Mouse (Mus musculus) heart, embryonic 15.5 days (tissue): ENCODE measurements around the gene Tcf12. TPM values are rescaled to one million over a fixed set of nuclear protein-coding genes. Genes with fewer than 3 reads are reported as not detected.

ENCODE experiments used
- ATAC-seq: fragments of 200-750 bp; cut with Nextera tagmentation; replicated peaks from 2 replicates; pipeline ENCODE4 v1.8.0; 2017; ENCODE audit warnings: low read depth, moderate TSS enrichment; ENCODE audit not compliant: insufficient number of reproducible peaks, insufficient read depth, low FRiP score
- H3K27ac ChIP-seq: fragments of 300-500 bp; sonication (generic); 2 replicates; pipeline ENCODE4 v1.5.1; 2015; ENCODE audit warnings: mild to moderate bottlenecking, inconsistent platforms
- H3K27me3 ChIP-seq: fragments of 300-500 bp; sonication (generic); 2 replicates; pipeline ENCODE4 v1.6.1; 2015; ENCODE audit warnings: inconsistent platforms
- H3K36me3 ChIP-seq: fragments of 300-500 bp; sonication (generic); 2 replicates; pipeline ENCODE4 v1.6.1; 2015; ENCODE audit warnings: mild to moderate bottlenecking, inconsistent platforms
- H3K4me1 ChIP-seq: fragments of 300-500 bp; sonication (generic); replicated peaks from 2 replicates; pipeline ENCODE4 v1.6.1; 2015; ENCODE audit warnings: inconsistent platforms
- H3K4me2 ChIP-seq: fragments of 300-500 bp; sonication (generic); 2 replicates; pipeline ENCODE4 v1.6.1; 2015; ENCODE audit warnings: inconsistent platforms, mild to moderate bottlenecking, moderate library complexity
- H3K4me3 ChIP-seq: fragments of 300-500 bp; sonication (generic); 2 replicates; pipeline ENCODE4 v1.5.1; 2015; ENCODE audit warnings: mild to moderate bottlenecking, inconsistent platforms
- H3K9ac ChIP-seq: fragments of 300-500 bp; sonication (generic); 2 replicates; pipeline ENCODE4 v1.6.1; 2015; ENCODE audit warnings: mild to moderate bottlenecking, inconsistent platforms
- H3K9me3 ChIP-seq: fragments of 300-500 bp; sonication (generic); replicated peaks from 2 replicates; pipeline ENCODE4 v1.6.1; 2016; ENCODE audit warnings: inconsistent platforms
- WGBS: fragments of 180-500 bp; shearing (Covaris S2); methylation state at CpG from one replicate; pipeline ENCODE4 v1.1.7; 2015; ENCODE audit warnings: mixed read lengths; 5-methylcytosine and 5-hydroxymethylcytosine counted together
- polyA plus RNA-seq: library from polyadenylated mRNA; unstranded; fragments of >200 nt; fragmentation: Nextera tagmentation; extraction: Ambion mirVana; gene quantifications from 2 replicates; pipeline ENCODE4 v1.2.1, GENCODE M21; 2015

Tcf12 gene
- polyA plus RNA-seq, 1 experiment from 2014 or later: 29.4 TPM

GRCm38 (mm10) chr9:72084131-72084530 is 27.5 kb downstream of the Tcf12 start:
- H3K4me2 ChIP-seq: no peak overlapping the region
- ATAC-seq: no peak
- no peak overlapping the region for H3K27ac ChIP-seq

GRCm38 (mm10) chr9:72076158-72076557 is 35.5 kb downstream of the Tcf12 start:
- no peak overlapping the region for H3K4me3 ChIP-seq
- no peak for ATAC-seq
- no peak overlapping the region for H3K27ac ChIP-seq
- H3K9ac ChIP-seq: no peak overlapping the region
- no peak overlapping the region for H3K4me2 ChIP-seq
- H3K9me3 ChIP-seq: no peaks in the 10 kb centered on the region
- H3K36me3 ChIP-seq: no peaks in the 10 kb centered on the region
- H3K4me1 ChIP-seq: peaks cover 10% of the 10 kb centered on the region
- H3K27me3 ChIP-seq: no peaks in the 10 kb centered on the region

More at GRCm38 (mm10) chr9:72084131-72084530, 27.5 kb downstream of the Tcf12 start:
- Histone ChIP-seq H3K4me3 (no peak overlapping the region), H3K4me1 (peaks cover 14% of the 10 kb centered on the region), H3K9ac (no peak overlapping the region), H3K36me3 (no peaks in the 10 kb centered on the region), H3K9me3 (no peaks in the 10 kb centered on the region), H3K27me3 (no peaks in the 10 kb centered on the region)

DNA sequence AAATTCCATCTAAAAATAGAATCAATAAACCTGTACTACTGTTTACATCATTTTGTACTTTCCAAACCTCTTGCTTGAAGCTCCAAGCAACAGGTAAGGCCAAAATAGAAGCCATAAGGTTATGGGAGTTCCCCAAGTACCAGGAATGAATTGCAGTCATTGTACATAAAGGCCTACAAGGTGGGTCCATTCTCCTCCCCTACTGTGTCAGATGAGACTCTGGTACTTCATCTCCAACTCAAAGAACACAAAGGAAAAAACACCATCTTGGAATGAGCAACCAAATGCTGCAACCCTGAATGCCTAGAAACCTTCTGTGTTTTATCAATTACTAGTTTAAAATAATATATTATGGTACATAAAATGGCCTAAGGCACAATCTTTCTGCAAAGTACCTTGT is 45.5 kb downstream of the Tcf12 start:
- Histone ChIP-seq H3K4me3 (no peak overlapping the region), H3K27me3 (no peaks in the 10 kb centered on the region), H3K4me1 (0 out of 2 replicates have a peak, but pooled peaks cover 3% of the 10 kb centered on the region), H3K36me3 (no peaks in the 10 kb centered on the region), H3K9ac (no peak overlapping the region), H3K27ac (no peak overlapping the region), H3K9me3 (no peaks in the 10 kb centered on the region), H3K4me2 (no peak overlapping the region)
- ATAC-seq: no peak

- WGBS: 87% methylated on average over 3 of the region's 3 CpGs
These were observed 58.5 kb downstream of the Tcf12 start for GRCm38 (mm10) chr9:72053144-72053543.

DNA sequence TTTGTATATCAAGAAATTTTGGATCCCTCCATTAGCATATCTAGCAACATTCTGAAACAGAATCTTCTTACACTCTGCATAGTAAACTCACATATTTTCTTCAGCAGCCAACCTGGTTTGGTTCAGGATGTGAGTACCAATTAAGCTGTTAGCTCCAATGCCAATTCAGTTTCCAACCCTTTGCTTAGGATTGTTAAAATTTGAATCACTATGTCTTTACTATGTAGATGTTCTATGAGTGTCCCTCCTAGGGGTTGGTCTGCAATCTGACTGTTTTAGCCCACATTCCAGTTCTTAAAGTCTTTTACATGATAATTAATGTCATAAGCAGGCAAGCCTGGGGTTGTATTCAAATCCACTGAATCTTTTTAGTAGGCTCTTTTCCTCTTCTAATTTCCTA is 71.5 kb downstream of the Tcf12 start:
- Histone ChIP-seq H3K4me3 (no peak overlapping the region), H3K9ac (no peak overlapping the region), H3K27ac (no peak overlapping the region), H3K4me1 (peaks cover 5% of the 10 kb centered on the region), H3K4me2 (no peak overlapping the region), H3K36me3 (no peaks in the 10 kb centered on the region), H3K9me3 (no peaks in the 10 kb centered on the region), H3K27me3 (no peaks in the 10 kb centered on the region)
- no peak for ATAC-seq

More at GRCm38 (mm10) chr9:72053144-72053543, 58.5 kb downstream of the Tcf12 start:
- ATAC-seq: no peak
- Histone ChIP-seq H3K4me3 (no peak overlapping the region), H3K36me3 (no peaks in the 10 kb centered on the region), H3K27me3 (no peaks in the 10 kb centered on the region), H3K4me1 (no peaks in the 10 kb centered on the region; the same call in 1 of the 2 replicates), H3K9ac (no peak overlapping the region), H3K27ac (no peak overlapping the region), H3K9me3 (no peaks in the 10 kb centered on the region), H3K4me2 (no peak overlapping the region)

GRCm38 (mm10) chr9:72039369-72039768 is 72.3 kb downstream of the Tcf12 start:
- no peaks in the 10 kb centered on the region for H3K36me3 ChIP-seq
- WGBS: 81% methylated on average over 2 of the region's 2 CpGs
- no peaks in the 10 kb centered on the region for H3K27me3 ChIP-seq
- H3K4me3 ChIP-seq: no peak overlapping the region
- no peak overlapping the region for H3K27ac ChIP-seq
- no peak overlapping the region for H3K4me2 ChIP-seq
- ATAC-seq: no peak
- H3K9me3 ChIP-seq: no peaks in the 10 kb centered on the region
- H3K4me1 ChIP-seq: peaks cover 5% of the 10 kb centered on the region
- H3K9ac ChIP-seq: no peak overlapping the region

GRCm38 (mm10) chr9:72037059-72037516 is 74.6 kb downstream of the Tcf12 start:
- WGBS: 78% methylated on average over 2 of the region's 2 CpGs
- H3K9ac ChIP-seq: no peak overlapping the region
- no peak overlapping the region for H3K27ac ChIP-seq
- peaks cover 9% of the 10 kb centered on the region for H3K4me1 ChIP-seq
- ATAC-seq: no peak
- no peaks in the 10 kb centered on the region for H3K9me3 ChIP-seq
- H3K4me2 ChIP-seq: no peak overlapping the region
- no peaks in the 10 kb centered on the region for H3K36me3 ChIP-seq
- no peaks in the 10 kb centered on the region for H3K27me3 ChIP-seq
- no peak overlapping the region for H3K4me3 ChIP-seq

DNA sequence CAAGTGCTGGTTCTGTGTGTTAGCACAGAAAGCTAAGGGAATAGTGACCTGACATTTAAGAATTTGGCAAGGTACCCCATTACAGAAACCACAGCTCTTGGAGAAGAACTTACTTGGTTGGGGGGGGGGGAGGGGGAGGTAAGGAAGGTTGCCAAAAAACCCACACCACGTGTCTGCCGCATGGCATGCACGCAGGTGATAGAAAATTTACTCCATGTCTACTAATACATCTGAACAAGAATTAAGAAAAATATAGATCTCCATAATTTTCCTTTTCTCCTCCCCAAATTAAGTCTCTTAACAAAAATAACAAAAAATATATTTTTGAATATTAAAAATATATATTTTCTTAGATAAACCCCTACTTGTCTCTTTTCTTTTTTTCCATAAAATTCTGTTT is 75.4 kb downstream of the Tcf12 start:
- H3K4me1 ChIP-seq: peaks cover 9% of the 10 kb centered on the region
- H3K9me3 ChIP-seq: no peaks in the 10 kb centered on the region
- H3K27me3 ChIP-seq: no peaks in the 10 kb centered on the region
- H3K9ac ChIP-seq: no peak overlapping the region
- H3K27ac ChIP-seq: no peak overlapping the region
- no peak overlapping the region for H3K4me2 ChIP-seq
- H3K36me3 ChIP-seq: no peaks in the 10 kb centered on the region
- H3K4me3 ChIP-seq: no peak overlapping the region
- no peak for ATAC-seq
- 77% methylated on average over 3 of the region's 3 CpGs for WGBS

GRCm38 (mm10) chr9:72033271-72033670 is 78.4 kb downstream of the Tcf12 start:
- no peak overlapping the region for H3K4me3 ChIP-seq
- no peaks in the 10 kb centered on the region for H3K9me3 ChIP-seq
- WGBS: 77% methylated on average over 2 of the region's 2 CpGs
- peaks cover 12% of the 10 kb centered on the region for H3K4me1 ChIP-seq
- H3K27ac ChIP-seq: no peak overlapping the region
- no peak overlapping the region for H3K9ac ChIP-seq
- no peaks in the 10 kb centered on the region for H3K36me3 ChIP-seq
- no peaks in the 10 kb centered on the region for H3K27me3 ChIP-seq
- ATAC-seq: no peak
- H3K4me2 ChIP-seq: no peak overlapping the region

GRCm38 (mm10) chr9:72030274-72030673 is 81.4 kb downstream of the Tcf12 start:
- Histone ChIP-seq H3K9me3 (no peaks in the 10 kb centered on the region), H3K27ac (peak overlapping the region; percentile 61)

GRCm38 (mm10) chr9:72029601-72030000 is 82.1 kb downstream of the Tcf12 start:
- Histone ChIP-seq H3K9me3 (no peaks in the 10 kb centered on the region), H3K4me1 (peaks cover 10% of the 10 kb centered on the region), H3K27me3 (no peaks in the 10 kb centered on the region), H3K27ac (peak overlapping the region; percentile 61), H3K36me3 (no peaks in the 10 kb centered on the region), H3K4me3 (no peak overlapping the region), H3K4me2 (no peak overlapping the region), H3K9ac (no peak overlapping the region)
- ATAC-seq: no peak
- 46% methylated on average over 1 of the region's 1 CpGs for WGBS

More at GRCm38 (mm10) chr9:72030274-72030673, 81.4 kb downstream of the Tcf12 start:
- no peaks in the 10 kb centered on the region for H3K36me3 ChIP-seq
- no peak overlapping the region for H3K4me3 ChIP-seq
- H3K4me2 ChIP-seq: no peak overlapping the region
- peaks cover 7% of the 10 kb centered on the region for H3K4me1 ChIP-seq
- no peak for ATAC-seq
- no peak overlapping the region for H3K9ac ChIP-seq
- H3K27me3 ChIP-seq: no peaks in the 10 kb centered on the region

DNA sequence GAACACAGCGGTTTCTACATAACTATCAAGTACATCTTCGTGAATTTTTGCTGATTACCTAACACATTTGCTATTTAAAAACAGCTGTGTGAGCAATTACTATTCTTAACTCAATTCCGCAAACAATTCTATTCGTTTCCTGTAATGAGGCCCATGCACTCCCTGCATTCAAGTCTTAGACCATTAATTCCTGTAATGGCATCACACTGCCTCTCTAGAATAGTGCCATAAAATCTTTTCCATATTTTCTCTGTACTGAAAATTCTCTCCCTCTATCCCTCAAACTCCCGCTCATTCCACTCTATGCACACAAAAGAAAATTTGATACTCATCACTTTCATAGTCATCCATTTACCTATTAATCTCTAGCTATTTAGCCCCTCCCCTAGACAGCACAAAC is 88.4 kb downstream of the Tcf12 start:
- Histone ChIP-seq H3K4me1 (peaks cover 23% of the 10 kb centered on the region), H3K4me2 (no peak overlapping the region), H3K4me3 (no peak overlapping the region), H3K27me3 (no peaks in the 10 kb centered on the region), H3K9me3 (no peaks in the 10 kb centered on the region), H3K36me3 (no peaks in the 10 kb centered on the region), H3K9ac (no peak overlapping the region), H3K27ac (no peak overlapping the region)
- ATAC-seq: no peak
- WGBS: 74% methylated on average over 5 of the region's 5 CpGs
